Mouse (Mus musculus) forebrain, embryonic 14.5 days (tissue): Measurements from ENCODE around the gene Gsn. TPM values are rescaled to one million over a fixed set of nuclear protein-coding genes. Genes with fewer than 3 reads are reported as not detected.

Source experiments
- ATAC-seq: fragments of 200-750 bp; cut with Nextera tagmentation; 2 replicates; pipeline ENCODE4 v1.8.0; 2017; ENCODE audit warnings: mild to moderate bottlenecking, moderate library complexity
- DNase-seq: peaks from one replicate; pipeline ENCODE4 v3.0.0-alpha.2; 2015; ENCODE audit warnings: low spot score
- H3K27ac ChIP-seq: fragments of 300-500 bp; sonication (generic); 2 replicates; pipeline ENCODE4 v1.5.1; 2014; ENCODE audit warnings: low read depth, mild to moderate bottlenecking, control low read depth, low read length, moderate library complexity
- H3K27me3 ChIP-seq: fragments of 300-500 bp; sonication (generic); replicated peaks from 2 replicates; pipeline ENCODE4 v1.6.1; 2014; ENCODE audit warnings: low read length, control low read depth, mixed read lengths; ENCODE audit not compliant: control insufficient read depth, insufficient read depth
- H3K36me3 ChIP-seq: fragments of 300-500 bp; sonication (generic); 2 replicates; pipeline ENCODE4 v1.6.1; 2014; ENCODE audit warnings: low read length, control low read depth; ENCODE audit not compliant: control insufficient read depth, insufficient read depth
- H3K4me1 ChIP-seq: fragments of 300-500 bp; sonication (generic); 2 replicates; pipeline ENCODE4 v1.6.1; 2014; ENCODE audit warnings: antibody characterized with exemption, low read length, control low read depth; ENCODE audit not compliant: control insufficient read depth, insufficient read depth
- H3K4me2 ChIP-seq: fragments of 300-500 bp; sonication (generic); 2 replicates; pipeline ENCODE4 v1.6.1; 2014; ENCODE audit warnings: mild to moderate bottlenecking, control low read depth, low read length
- H3K4me3 ChIP-seq: fragments of 300-500 bp; sonication (generic); 2 replicates; pipeline ENCODE4 v1.5.1; 2014; ENCODE audit warnings: low read depth, low read length, control low read depth
- H3K9ac ChIP-seq: fragments of 300-500 bp; sonication (generic); 2 replicates; pipeline ENCODE4 v1.6.1; 2014; ENCODE audit warnings: mild to moderate bottlenecking, low read length, control low read depth, moderate library complexity
- H3K9me3 ChIP-seq: fragments of 300-500 bp; sonication (generic); replicated peaks from 2 replicates; pipeline ENCODE4 v1.6.1; 2016; ENCODE audit warnings: low read length, control low read depth, mixed read lengths; ENCODE audit not compliant: control insufficient read depth
- WGBS: fragments of 180-500 bp; shearing (Covaris S2); extraction: QIAGEN DNeasy Blood & Tissue Kit; methylation state at CpG from one replicate; pipeline ENCODE4 v1.1.7; 2014; 5-methylcytosine and 5-hydroxymethylcytosine counted together
- polyA plus RNA-seq: library from polyadenylated mRNA; unstranded; fragments of >200 nt; fragmentation: Nextera tagmentation; extraction: Ambion mirVana; gene quantifications from 2 replicates; pipeline ENCODE4 v1.2.1, GENCODE M21; 2014

Gsn gene
- 22.5 and 25.0 TPM in 2 replicates for polyA plus RNA-seq

GRCm38 (mm10) chr2:35255885-35256833 is at the start of gene Gsn:
Gene Gsn, plus strand, starts transcription at chr2:35256380.
- peak within 1 kb of the TSS; percentile 93 for H3K4me2 ChIP-seq
- H3K4me3 ChIP-seq, result peak within 1 kb of the TSS; percentile 52
- H3K4me1 ChIP-seq, result peaks cover 6% of the 10 kb centered on the region; the same call in 1 of the 2 replicates
- H3K27me3 ChIP-seq, result peaks cover 17% of the 10 kb centered on the region; the same call in 1 of the 2 replicates
- peak within 1 kb of the TSS; percentile 71 for H3K9ac ChIP-seq
- DNase-seq (peak; percentile 60), ATAC-seq (peak; percentile 95)
- H3K36me3 ChIP-seq, result no peaks in the 10 kb centered on the region
- no peaks in the 10 kb centered on the region for H3K9me3 ChIP-seq
- H3K27ac ChIP-seq, result no peak within 1 kb of the TSS
- 4% methylated on average over 54 of the region's 54 CpGs for WGBS

- no peak for ATAC-seq
- WGBS, result 84% methylated on average over 3 of the region's 3 CpGs
Measured at GRCm38 (mm10) chr2:35206761-35207160, 49.4 kb upstream of the Gsn start.

DNA sequence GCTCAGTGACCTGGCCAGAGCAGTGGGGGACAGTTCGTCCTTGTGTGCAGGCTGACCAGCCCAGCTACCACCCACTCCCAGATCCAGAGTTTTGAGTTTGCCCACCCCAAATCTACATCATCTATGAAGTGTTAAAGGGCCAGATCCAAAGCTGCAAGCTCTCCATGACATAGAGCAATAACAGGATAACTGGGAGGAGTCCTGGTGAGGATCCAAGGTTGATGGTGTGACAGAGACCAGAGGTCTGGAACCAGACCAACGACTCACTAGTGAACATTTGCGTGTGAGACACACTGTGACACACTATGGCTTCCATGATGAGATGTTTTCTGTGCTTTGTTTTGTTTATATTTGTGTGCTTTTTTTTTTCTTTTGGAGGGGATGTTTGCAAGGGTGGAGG is 48.1 kb upstream of the Gsn start:
- no peak for ATAC-seq
- Histone ChIP-seq H3K9ac (no peak overlapping the region), H3K4me3 (no peak overlapping the region), H3K4me2 (no peak overlapping the region), H3K27me3 (no peaks in the 10 kb centered on the region), H3K4me1 (no peaks in the 10 kb centered on the region), H3K36me3 (no peaks in the 10 kb centered on the region), H3K27ac (no peak overlapping the region), H3K9me3 (no peaks in the 10 kb centered on the region)
- WGBS, result 83% methylated on average over 3 of the region's 3 CpGs
- DNase-seq, result no peak

More at GRCm38 (mm10) chr2:35206761-35207160, 49.4 kb upstream of the Gsn start:
- Histone ChIP-seq H3K27ac (no peak overlapping the region), H3K4me1 (no peaks in the 10 kb centered on the region), H3K9ac (no peak overlapping the region), H3K27me3 (no peaks in the 10 kb centered on the region), H3K4me2 (no peak overlapping the region), H3K4me3 (no peak overlapping the region), H3K9me3 (no peaks in the 10 kb centered on the region), H3K36me3 (no peaks in the 10 kb centered on the region)
- no peak for DNase-seq

- no peak overlapping the region for H3K27ac ChIP-seq
- H3K9me3 ChIP-seq, result no peaks in the 10 kb centered on the region
- H3K4me2 ChIP-seq, result no peak overlapping the region
- DNase-seq, result no peak
- H3K9ac ChIP-seq, result no peak overlapping the region
- no peak for ATAC-seq
- 78% methylated on average over 8 of the region's 8 CpGs for WGBS
- H3K4me3 ChIP-seq, result no peak overlapping the region
- H3K27me3 ChIP-seq, result no peaks in the 10 kb centered on the region
- no peaks in the 10 kb centered on the region for H3K4me1 ChIP-seq
- no peaks in the 10 kb centered on the region for H3K36me3 ChIP-seq
Measured at GRCm38 (mm10) chr2:35208931-35209665, 47.1 kb upstream of the Gsn start.

- no peak for ATAC-seq
- no peaks in the 10 kb centered on the region for H3K9me3 ChIP-seq
- no peak overlapping the region for H3K4me2 ChIP-seq
Measured at GRCm38 (mm10) chr2:35211681-35212080, 44.5 kb upstream of the Gsn start.

DNA sequence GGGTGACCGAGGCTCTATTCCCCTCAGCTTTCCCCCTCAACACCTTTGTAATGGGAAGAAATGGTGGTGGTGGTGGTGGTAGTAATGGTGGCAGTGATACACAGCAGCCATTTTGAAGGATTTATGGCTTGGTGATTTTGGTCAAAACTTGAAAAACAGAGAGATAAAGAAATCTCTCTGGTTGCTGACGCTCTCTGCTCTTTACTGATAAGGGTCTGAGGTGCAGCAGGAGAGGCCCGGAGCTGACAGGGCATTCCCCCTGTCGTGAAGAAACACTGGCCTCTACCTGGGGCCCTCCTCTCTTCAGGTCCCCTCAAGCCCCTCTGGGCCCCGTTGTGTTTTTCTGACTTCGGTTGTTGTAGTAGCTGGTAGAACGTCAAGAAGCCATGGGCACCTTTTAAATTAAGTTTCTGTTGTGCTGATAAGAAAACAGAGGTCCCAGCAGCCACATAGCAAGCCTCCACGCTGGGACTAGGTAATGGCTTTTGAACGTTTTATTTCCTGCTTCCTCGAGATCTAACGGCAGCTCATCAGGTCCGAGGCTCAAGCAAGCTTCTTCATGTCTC is 42.8 kb upstream of the Gsn start:
- no peak for DNase-seq
- Histone ChIP-seq H3K36me3 (no peaks in the 10 kb centered on the region), H3K4me1 (no peaks in the 10 kb centered on the region), H3K9ac (no peak overlapping the region), H3K9me3 (no peaks in the 10 kb centered on the region), H3K27ac (no peak overlapping the region), H3K4me3 (no peak overlapping the region), H3K27me3 (no peaks in the 10 kb centered on the region), H3K4me2 (no peak overlapping the region)
- WGBS, result 89% methylated on average over 12 of the region's 12 CpGs
- ATAC-seq, result no peak

More at GRCm38 (mm10) chr2:35211681-35212080, 44.5 kb upstream of the Gsn start:
- DNase-seq, result no peak
- Histone ChIP-seq H3K9ac (no peak overlapping the region), H3K4me3 (no peak overlapping the region), H3K4me1 (no peaks in the 10 kb centered on the region), H3K36me3 (no peaks in the 10 kb centered on the region), H3K27ac (no peak overlapping the region), H3K27me3 (no peaks in the 10 kb centered on the region)
- 82% methylated on average over 3 of the region's 3 CpGs for WGBS

GRCm38 (mm10) chr2:35214881-35215358 is 41.3 kb upstream of the Gsn start:
- H3K4me1 ChIP-seq, result no peaks in the 10 kb centered on the region
- peak overlapping the region; percentile 44 for H3K4me2 ChIP-seq
- peak; percentile 81 for ATAC-seq
- H3K27ac ChIP-seq, result no peak overlapping the region; the same call in 1 of the 2 replicates
- H3K27me3 ChIP-seq, result no peaks in the 10 kb centered on the region
- no peak overlapping the region for H3K4me3 ChIP-seq
- WGBS, result 0% methylated on average over 12 of the region's 12 CpGs
- no peak overlapping the region for H3K9ac ChIP-seq
- no peaks in the 10 kb centered on the region for H3K9me3 ChIP-seq
- H3K36me3 ChIP-seq, result no peaks in the 10 kb centered on the region
- peak; percentile 81 for DNase-seq

DNA sequence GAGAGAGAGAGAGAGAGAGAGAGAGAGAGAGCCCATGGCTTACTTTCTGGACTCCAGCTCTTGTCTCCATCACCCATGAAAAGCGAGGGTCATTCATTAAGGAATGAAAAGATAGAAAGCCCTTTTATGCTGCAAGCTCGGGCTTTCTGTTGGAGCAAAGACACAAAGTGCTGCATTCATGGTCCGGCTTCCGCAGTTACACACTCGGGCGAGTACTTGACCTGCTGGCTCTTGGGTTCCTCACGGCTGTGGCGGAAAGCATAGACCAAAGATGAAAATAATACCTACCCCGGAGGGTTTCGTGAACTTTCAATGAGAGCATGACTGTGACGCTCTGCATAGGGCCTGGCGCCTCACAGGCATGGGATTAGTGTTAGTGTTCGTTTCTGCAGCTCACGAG is 40.8 kb upstream of the Gsn start:
- no peak overlapping the region for H3K4me2 ChIP-seq
- H3K27me3 ChIP-seq, result no peaks in the 10 kb centered on the region
- H3K36me3 ChIP-seq, result no peaks in the 10 kb centered on the region
- WGBS, result 11% methylated on average over 14 of the region's 14 CpGs
- H3K9ac ChIP-seq, result no peak overlapping the region
- H3K9me3 ChIP-seq, result no peaks in the 10 kb centered on the region
- H3K27ac ChIP-seq, result no peak overlapping the region
- DNase-seq (peak; percentile 36), ATAC-seq (peak; percentile 18; the same call in 1 of the 2 replicates)
- no peak overlapping the region for H3K4me3 ChIP-seq
- H3K4me1 ChIP-seq, result no peaks in the 10 kb centered on the region
